27 mouse cellular contexts compared by ENCODE assay signal in the genomic region with DNA sequence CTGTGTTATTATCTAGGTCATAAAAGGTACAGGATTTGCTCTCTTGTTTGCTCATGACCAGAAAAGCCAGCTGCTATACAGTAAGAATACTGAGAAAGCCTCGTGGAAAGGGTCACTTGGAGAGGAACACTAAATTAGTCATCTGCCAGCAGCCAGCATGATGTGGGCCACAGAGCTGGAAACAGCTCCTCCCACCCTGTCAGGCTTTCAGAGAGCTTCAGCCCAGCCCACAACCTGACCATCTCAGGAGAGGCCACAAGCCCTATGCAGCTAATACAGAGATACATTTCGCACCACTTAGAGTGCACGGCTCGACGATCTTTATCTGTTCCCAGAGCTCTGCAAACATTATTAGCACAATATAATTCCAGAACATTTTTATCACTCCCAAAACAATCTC. TPM values are rescaled to one million over a fixed set of nuclear protein-coding genes. Genes with fewer than 3 reads are reported as not detected.
DNase-seq lines count a peak whose midpoint lies in the region; ATAC-seq and TF ChIP-seq lines count a peak whose summit lies in the region.
"Had no signal": no experiment of that assay in that cellular context is flagged by ENCODE, and none has a peak within 500 bp of the region (broad histone marks: within the 10 kb centered on the region; RNA-seq: fewer than 3 reads in every experiment).

No protein-coding gene starts in this region.

- H3K9me3 ChIP-seq in heart, embryonic 13.5 days, result no peaks in the 10 kb centered on the region
- H3K9me3 ChIP-seq in intestine, postnatal 0 days (ENCODE audit: control insufficient read depth), result no peaks in the 10 kb centered on the region
- H3K9me3 ChIP-seq in forebrain, embryonic 13.5 days (replicated peaks), result no peaks in the 10 kb centered on the region
- H3K9me3 ChIP-seq: embryonic facial prominence, embryonic 12.5 days; heart, embryonic 12.5 days; limb, embryonic 12.5 days; midbrain, embryonic 12.5 days had no signal

- H3K36me3 ChIP-seq in heart, embryonic 13.5 days, result no peaks in the 10 kb centered on the region
- no peaks in the 10 kb centered on the region for H3K36me3 ChIP-seq in intestine, postnatal 0 days (ENCODE audit: control insufficient read depth, insufficient read depth)
- no peaks in the 10 kb centered on the region for H3K36me3 ChIP-seq in forebrain, embryonic 13.5 days (ENCODE audit: poor library complexity, severe bottlenecking)
- H3K36me3 ChIP-seq: embryonic facial prominence, embryonic 12.5 days; heart, embryonic 12.5 days; limb, embryonic 12.5 days; midbrain, embryonic 12.5 days had no signal

- no peak for ATAC-seq in heart, embryonic 13.5 days (ENCODE audit: extremely low read depth, insufficient number of reproducible peaks, low FRiP score, low TSS enrichment)
- peak; percentile 76; the same call in 1 of the 2 replicates for ATAC-seq in intestine, postnatal 0 days
- no peak for ATAC-seq in forebrain, embryonic 13.5 days
- ATAC-seq in erythroid progenitor cell, adult 5-6 weeks (replicated peaks; ENCODE audit: low FRiP score, poor library complexity, severe bottlenecking), result no peak
- ATAC-seq: forebrain, embryonic 16.5 days; lung, postnatal 0 days had no signal

- H3K27ac ChIP-seq in heart, embryonic 13.5 days (replicated peaks), result 0 out of 2 replicates have a peak overlapping the region, but pooled peaks have one; percentile 20
- H3K27ac ChIP-seq in intestine, postnatal 0 days (ENCODE audit: low read depth, low read length), result no peak overlapping the region
- no peak overlapping the region for H3K27ac ChIP-seq in forebrain, embryonic 13.5 days
- H3K27ac ChIP-seq: embryonic facial prominence, embryonic 12.5 days; left cerebral cortex, adult 2 months; limb, embryonic 12.5 days; liver, embryonic 14.5 days; midbrain, embryonic 12.5 days had no signal

- no peak overlapping the region for H3K4me2 ChIP-seq in heart, embryonic 13.5 days
- no peak overlapping the region for H3K4me2 ChIP-seq in intestine, postnatal 0 days (replicated peaks; ENCODE audit: low read depth)
- no peak overlapping the region for H3K4me2 ChIP-seq in forebrain, embryonic 13.5 days
- H3K4me2 ChIP-seq: embryonic facial prominence, embryonic 12.5 days; heart, embryonic 12.5 days; limb, embryonic 12.5 days; midbrain, embryonic 12.5 days had no signal

- 38% methylated on average over 5 of the region's 5 CpGs for WGBS in heart, embryonic 13.5 days
- 24% methylated on average over 5 of the region's 5 CpGs for WGBS in intestine, postnatal 0 days
- 71% methylated on average over 5 of the region's 5 CpGs for WGBS in forebrain, embryonic 13.5 days

- TF ChIP-seq CTCF in intestine, postnatal 0 days (IDR thresholded peaks at IDR 0.05; ENCODE audit: low read depth), result no peak

- H3K4me1 ChIP-seq in heart, embryonic 13.5 days, result peaks cover 22% of the 10 kb centered on the region
- H3K4me1 ChIP-seq in intestine, postnatal 0 days (replicated peaks; ENCODE audit: control insufficient read depth, insufficient read depth, low read length), result no peaks in the 10 kb centered on the region
- H3K4me1 ChIP-seq in forebrain, embryonic 13.5 days, result peaks cover 13% of the 10 kb centered on the region

- no peak overlapping the region for H3K4me3 ChIP-seq in heart, embryonic 13.5 days
- no peak overlapping the region for H3K4me3 ChIP-seq in intestine, postnatal 0 days (ENCODE audit: low read depth, low read length)
- H3K4me3 ChIP-seq in forebrain, embryonic 13.5 days, result no peak overlapping the region
- H3K4me3 ChIP-seq: embryonic facial prominence, embryonic 12.5 days; erythroblast, embryonic 14.5 days; heart, embryonic 12.5 days; left cerebral cortex, adult 2 months; limb, embryonic 12.5 days; midbrain, embryonic 12.5 days had no signal

- no peak overlapping the region for H3K9ac ChIP-seq in heart, embryonic 13.5 days
- H3K9ac ChIP-seq in intestine, postnatal 0 days (ENCODE audit: low read depth, low read length), result no peak overlapping the region
- no peak overlapping the region for H3K9ac ChIP-seq in forebrain, embryonic 13.5 days
- H3K9ac ChIP-seq: embryonic facial prominence, embryonic 12.5 days; heart, embryonic 12.5 days; limb, embryonic 12.5 days; liver, embryonic 14.5 days; midbrain, embryonic 12.5 days had no signal

- no peaks in the 10 kb centered on the region for H3K27me3 ChIP-seq in heart, embryonic 13.5 days (replicated peaks)
- H3K27me3 ChIP-seq in intestine, postnatal 0 days (replicated peaks; ENCODE audit: control insufficient read depth, insufficient read depth, low read length), result no peaks in the 10 kb centered on the region
- no peaks in the 10 kb centered on the region for H3K27me3 ChIP-seq in forebrain, embryonic 13.5 days
- H3K27me3 ChIP-seq: embryonic facial prominence, embryonic 12.5 days; heart, embryonic 12.5 days; limb, embryonic 12.5 days had no signal

- DNase-seq in heart, adult 18-20 months, result no peak
- DNase-seq in kidney, postnatal 10 days, result peak; percentile 28
- no peak for DNase-seq in kidney, adult 18-20 months
- peak; percentile 56 for DNase-seq in 3T3-L1 (ENCODE audit: low read depth, low spot score)
- DNase-seq: adrenal gland, adult 8-10 months; B cell, adult 2 months; cerebellum, postnatal 10 days; gastrocnemius, postnatal 25 days; heart, postnatal 36 days; layer of hippocampus, adult 9-11 months; right cerebral cortex, postnatal 4 days; thymus, adult 2 months had no signal

RNA-seq across cellular contexts. Expression of a gene that starts 27.5 kb away (rescaled TPM):
- not detected in 2 replicates for polyA plus RNA-seq in heart, embryonic 13.5 days (2015; fragmentation: Nextera tagmentation; extraction: Ambion mirVana)
- not detected for total RNA-seq in heart, adult 18-20 months (2021)
- polyA plus RNA-seq in intestine, postnatal 0 days (2015; fragmentation: Nextera tagmentation; extraction: Ambion mirVana), result 0.16 and 0.20 TPM in 2 replicates
- polyA plus RNA-seq in forebrain, embryonic 13.5 days (2015; fragmentation: Nextera tagmentation; extraction: Ambion mirVana), result not detected in 2 replicates
- not detected in 2 replicates for total RNA-seq in erythroid progenitor cell, adult 5-6 weeks (2015; ENCODE audit: low replicate concordance)
- not detected in 2 replicates for total RNA-seq in erythroid progenitor cell, adult 5-6 weeks (2017; ENCODE audit: low replicate concordance)
- total RNA-seq: adrenal gland, adult 8-10 months; gastrocnemius, postnatal 25 days; heart, postnatal 36 days; left cerebral cortex, adult 2 months; neutrophil, adult 5-6 weeks had no signal
- polyA plus RNA-seq: embryonic facial prominence, embryonic 12.5 days; erythroblast, embryonic 14.5 days; forebrain, embryonic 16.5 days; heart, embryonic 12.5 days; limb, embryonic 12.5 days; midbrain, embryonic 12.5 days; stomach, embryonic 16.5 days; thymus, adult 2 months had no signal

Comparison
In these comparisons a context has a peak if more than half of its experiments do, and no peak if none do; other contexts are left out.
1. DNase-seq: peak in kidney, postnatal 10 days (single experiment) and 3T3-L1 (single experiment); none in heart, adult 18-20 months (0 of 2) and kidney, adult 18-20 months (single experiment).